Mouse (Mus musculus) intestine, embryonic 16.5 days (tissue): ENCODE measurements at regions not wholly inside any gene's neighbourhood (a gene's known extent, or its start where the extent isn't known, plus 50 kb on each side); places are given as distances from the start of the nearest gene placed in this dataset.

Experiments used
- ATAC-seq: fragments of 200-750 bp; cut with Nextera tagmentation; 2 replicates; pipeline ENCODE4 v1.8.0; 2017; ENCODE audit warnings: moderate TSS enrichment, moderate library complexity
- H3K27ac ChIP-seq: fragments of 300-500 bp; sonication (generic); 2 replicates; pipeline ENCODE4 v1.5.1; 2014; ENCODE audit warnings: mild to moderate bottlenecking, low read length
- H3K27me3 ChIP-seq: fragments of 300-500 bp; sonication (generic); replicated peaks from 2 replicates; pipeline ENCODE4 v1.6.1; 2014; ENCODE audit warnings: low read length, control low read depth, mixed read lengths; ENCODE audit not compliant: control insufficient read depth, insufficient read depth
- H3K36me3 ChIP-seq: fragments of 300-500 bp; sonication (generic); 2 replicates; pipeline ENCODE4 v1.6.1; 2014; ENCODE audit warnings: low read length, control low read depth; ENCODE audit not compliant: control insufficient read depth, insufficient read depth
- H3K4me1 ChIP-seq: fragments of 300-500 bp; sonication (generic); 2 replicates; pipeline ENCODE4 v1.6.1; 2014; ENCODE audit warnings: low read length, control low read depth, mixed read lengths; ENCODE audit not compliant: control insufficient read depth, insufficient read depth
- H3K4me2 ChIP-seq: fragments of 300-500 bp; sonication (generic); 2 replicates; pipeline ENCODE4 v1.6.1; 2014; ENCODE audit warnings: low read depth, low read length, control low read depth
- H3K4me3 ChIP-seq: fragments of 300-500 bp; sonication (generic); 2 replicates; pipeline ENCODE4 v1.5.1; 2014; ENCODE audit warnings: mild to moderate bottlenecking, low read length
- H3K9ac ChIP-seq: fragments of 300-500 bp; sonication (generic); 2 replicates; pipeline ENCODE4 v1.6.1; 2014; ENCODE audit warnings: low read depth, low read length
- H3K9me3 ChIP-seq: fragments of 300-500 bp; sonication (generic); 2 replicates; pipeline ENCODE4 v1.6.1; 2016; ENCODE audit warnings: low read length, control low read depth; ENCODE audit not compliant: control insufficient read depth
- WGBS: fragments of 180-500 bp; shearing (Covaris S2); extraction: QIAGEN DNeasy Blood & Tissue Kit; methylation state at CpG from one replicate; pipeline ENCODE4 v1.1.7; 2014; 5-methylcytosine and 5-hydroxymethylcytosine counted together

- WGBS: 73% methylated on average over 7 of the region's 7 CpGs
- H3K4me3 ChIP-seq: no peak overlapping the region
- H3K27ac ChIP-seq: no peak overlapping the region
- H3K4me2 ChIP-seq: no peak overlapping the region
- no peaks in the 10 kb centered on the region for H3K27me3 ChIP-seq
- no peak overlapping the region for H3K9ac ChIP-seq
- no peaks in the 10 kb centered on the region for H3K4me1 ChIP-seq
- no peaks in the 10 kb centered on the region for H3K36me3 ChIP-seq
- H3K9me3 ChIP-seq: no peaks in the 10 kb centered on the region
- no peak for ATAC-seq
Measured at GRCm38 (mm10) chr12:58512645-58513044, 243.6 kb upstream of the Clec14a start.

DNA sequence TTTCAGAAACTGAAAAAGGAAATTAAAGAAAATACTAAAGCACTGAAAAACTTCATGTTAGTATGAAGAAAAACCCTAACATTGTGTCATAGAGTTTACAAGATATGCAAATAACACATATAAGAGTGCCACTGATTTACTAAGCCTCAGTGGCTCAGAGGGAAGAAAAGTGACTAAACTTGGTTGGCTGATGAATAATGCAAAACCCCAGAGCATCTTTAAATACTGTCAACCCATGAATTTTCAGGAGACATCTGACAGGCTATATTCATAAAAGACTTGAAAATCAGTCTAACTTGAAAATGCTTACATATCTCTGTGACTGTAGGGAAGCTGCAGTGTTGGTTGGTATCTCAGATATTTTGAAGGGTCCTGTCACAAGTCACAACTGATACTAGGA is 235.2 kb upstream of the Clec14a start:
- Histone ChIP-seq H3K4me1 (no peaks in the 10 kb centered on the region), H3K9me3 (no peaks in the 10 kb centered on the region), H3K9ac (no peak overlapping the region), H3K4me2 (no peak overlapping the region), H3K36me3 (no peaks in the 10 kb centered on the region), H3K27ac (no peak overlapping the region), H3K4me3 (no peak overlapping the region), H3K27me3 (no peaks in the 10 kb centered on the region)
- ATAC-seq: no peak

GRCm38 (mm10) chr12:58474181-58474580 is 205.1 kb upstream of the Clec14a start:
- no peak overlapping the region for H3K4me2 ChIP-seq

GRCm38 (mm10) chr12:58473511-58473910 is 204.4 kb upstream of the Clec14a start:
- Histone ChIP-seq H3K4me3 (no peak overlapping the region), H3K4me2 (no peak overlapping the region), H3K9ac (no peak overlapping the region), H3K4me1 (no peaks in the 10 kb centered on the region), H3K27ac (no peak overlapping the region), H3K36me3 (no peaks in the 10 kb centered on the region), H3K9me3 (no peaks in the 10 kb centered on the region), H3K27me3 (no peaks in the 10 kb centered on the region)
- ATAC-seq: no peak
- WGBS: 63% methylated on average over 1 of the region's 1 CpGs

More at GRCm38 (mm10) chr12:58474181-58474580, 205.1 kb upstream of the Clec14a start:
- Histone ChIP-seq H3K4me1 (no peaks in the 10 kb centered on the region), H3K27ac (no peak overlapping the region), H3K36me3 (no peaks in the 10 kb centered on the region), H3K4me3 (no peak overlapping the region), H3K9me3 (no peaks in the 10 kb centered on the region), H3K27me3 (no peaks in the 10 kb centered on the region), H3K9ac (no peak overlapping the region)
- ATAC-seq: no peak

DNA sequence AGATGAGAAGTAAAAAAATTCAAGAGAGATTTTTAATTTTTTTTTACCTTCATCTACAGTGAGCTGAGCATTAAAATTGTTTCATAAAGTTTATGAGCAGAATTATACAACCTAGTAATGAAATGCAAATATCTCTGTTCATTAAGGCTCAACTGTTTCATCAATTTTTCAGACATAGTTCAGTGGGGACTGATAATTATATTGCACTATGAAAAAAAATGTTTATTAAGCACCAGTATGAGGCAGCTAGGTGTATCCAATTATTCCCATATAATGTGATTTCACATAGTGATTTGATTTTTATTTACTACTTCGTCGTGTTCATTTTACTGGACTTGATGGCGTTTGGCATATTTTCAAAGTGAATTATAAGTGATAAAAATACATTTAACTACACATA is 191.4 kb upstream of the Clec14a start:
- H3K9me3 ChIP-seq: no peaks in the 10 kb centered on the region
- 82% methylated on average over 3 of the region's 3 CpGs for WGBS
- H3K9ac ChIP-seq: no peak overlapping the region
- no peaks in the 10 kb centered on the region for H3K27me3 ChIP-seq
- H3K4me3 ChIP-seq: no peak overlapping the region
- H3K36me3 ChIP-seq: no peaks in the 10 kb centered on the region
- ATAC-seq: no peak
- no peak overlapping the region for H3K4me2 ChIP-seq
- no peaks in the 10 kb centered on the region for H3K4me1 ChIP-seq
- no peak overlapping the region for H3K27ac ChIP-seq

GRCm38 (mm10) chr12:58454828-58455227 is 185.7 kb upstream of the Clec14a start:
- no peaks in the 10 kb centered on the region for H3K36me3 ChIP-seq
- H3K9me3 ChIP-seq: no peaks in the 10 kb centered on the region
- H3K4me2 ChIP-seq: no peak overlapping the region
- no peaks in the 10 kb centered on the region for H3K27me3 ChIP-seq
- H3K9ac ChIP-seq: no peak overlapping the region
- 89% methylated on average over 2 of the region's 2 CpGs for WGBS
- H3K4me1 ChIP-seq: no peaks in the 10 kb centered on the region
- H3K4me3 ChIP-seq: no peak overlapping the region
- no peak overlapping the region for H3K27ac ChIP-seq
- ATAC-seq: no peak

DNA sequence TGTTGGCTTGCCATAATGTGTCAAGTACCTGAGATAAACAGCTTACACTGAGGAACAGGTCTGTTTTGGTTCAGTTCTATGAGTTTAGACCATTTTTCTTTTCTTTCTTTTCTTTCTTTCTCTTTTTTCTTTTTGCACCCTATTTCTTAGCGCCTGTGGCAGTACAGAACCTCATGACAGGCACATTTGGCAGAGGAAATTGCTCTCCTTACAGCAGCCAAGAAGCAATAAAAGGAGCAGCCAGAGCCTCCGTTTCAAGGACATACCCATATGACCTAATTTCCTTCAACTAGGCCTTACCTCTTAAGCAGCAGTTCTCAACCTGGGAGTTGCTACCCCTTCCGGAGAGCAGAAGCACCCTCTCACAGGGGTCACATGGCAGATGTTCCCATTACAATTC is 173.9 kb upstream of the Clec14a start:
- Histone ChIP-seq H3K9ac (no peak overlapping the region), H3K27me3 (no peaks in the 10 kb centered on the region), H3K4me2 (no peak overlapping the region), H3K4me1 (no peaks in the 10 kb centered on the region), H3K4me3 (no peak overlapping the region), H3K36me3 (no peaks in the 10 kb centered on the region), H3K27ac (no peak overlapping the region), H3K9me3 (no peaks in the 10 kb centered on the region)
- WGBS: 63% methylated on average over 3 of the region's 3 CpGs
- no peak for ATAC-seq

- Histone ChIP-seq H3K9me3 (no peaks in the 10 kb centered on the region), H3K4me3 (no peak overlapping the region), H3K4me2 (no peak overlapping the region), H3K27ac (no peak overlapping the region), H3K4me1 (no peaks in the 10 kb centered on the region), H3K27me3 (no peaks in the 10 kb centered on the region), H3K9ac (no peak overlapping the region), H3K36me3 (no peaks in the 10 kb centered on the region)
- ATAC-seq: no peak
- WGBS: 89% methylated on average over 2 of the region's 2 CpGs
Measured at GRCm38 (mm10) chr12:58441962-58442361, 172.9 kb upstream of the Clec14a start.

DNA sequence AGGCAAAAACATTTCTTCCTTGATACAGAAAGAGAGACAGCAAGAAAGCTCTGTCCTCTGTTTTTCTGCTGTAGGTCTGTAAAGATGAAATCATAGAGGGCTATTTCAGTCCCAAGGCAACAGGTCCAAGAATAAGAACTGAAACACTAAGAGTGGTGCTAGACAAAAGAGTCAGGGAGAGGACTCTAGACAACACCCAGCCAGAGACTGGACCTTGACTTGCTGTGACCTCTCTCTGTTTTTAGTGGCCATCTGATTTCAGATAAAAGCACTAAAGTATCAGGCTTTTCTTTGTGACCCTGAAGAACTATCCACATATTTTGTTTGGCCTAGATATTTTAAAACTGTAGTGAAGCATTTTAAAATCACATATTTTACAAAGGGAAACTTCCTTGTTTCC is 171.6 kb upstream of the Clec14a start:
- H3K9ac ChIP-seq: no peak overlapping the region
- H3K9me3 ChIP-seq: no peaks in the 10 kb centered on the region
- H3K27ac ChIP-seq: no peak overlapping the region
- H3K4me2 ChIP-seq: no peak overlapping the region
- no peaks in the 10 kb centered on the region for H3K36me3 ChIP-seq
- no peaks in the 10 kb centered on the region for H3K27me3 ChIP-seq
- H3K4me3 ChIP-seq: no peak overlapping the region
- ATAC-seq: no peak
- H3K4me1 ChIP-seq: no peaks in the 10 kb centered on the region

DNA sequence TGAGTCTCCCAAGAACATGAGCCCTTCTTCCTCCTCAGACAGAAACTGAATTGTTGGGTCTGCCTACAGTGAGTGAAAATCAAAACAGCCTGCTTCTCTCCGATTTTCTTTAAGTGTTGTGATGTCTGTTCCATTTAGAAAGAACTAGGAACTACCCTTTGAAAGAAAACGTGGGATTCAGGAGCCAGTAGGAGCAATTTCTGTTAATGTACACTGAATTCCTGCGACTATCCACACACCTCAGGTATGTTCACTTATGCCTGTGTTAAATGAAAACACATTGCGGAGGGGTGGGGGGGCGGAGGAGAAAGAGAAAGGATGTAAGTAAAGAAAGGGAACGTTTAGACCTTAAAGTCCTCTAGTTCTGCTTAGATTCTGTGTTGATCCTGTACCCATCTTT is 167.9 kb upstream of the Clec14a start:
- Histone ChIP-seq H3K4me2 (no peak overlapping the region), H3K9me3 (no peaks in the 10 kb centered on the region), H3K27me3 (no peaks in the 10 kb centered on the region), H3K36me3 (no peaks in the 10 kb centered on the region), H3K27ac (no peak overlapping the region), H3K4me3 (no peak overlapping the region), H3K9ac (no peak overlapping the region), H3K4me1 (no peaks in the 10 kb centered on the region)
- no peak for ATAC-seq
- 76% methylated on average over 6 of the region's 6 CpGs for WGBS
